Mouse (Mus musculus) embryonic facial prominence, embryonic 15.5 days (tissue): ENCODE results near the gene Olfr803. TPM values are rescaled to one million over a fixed set of nuclear protein-coding genes. Genes with fewer than 3 reads are reported as not detected.

Experiments used
- ATAC-seq: fragments of 200-750 bp; cut with Nextera tagmentation; 2 replicates; pipeline ENCODE4 v1.8.0; 2017; ENCODE audit warnings: low read depth, moderate TSS enrichment; ENCODE audit not compliant: insufficient number of reproducible peaks, low FRiP score, low TSS enrichment
- H3K27ac ChIP-seq: fragments of 300-500 bp; sonication (generic); replicated peaks from 2 replicates; pipeline ENCODE4 v1.5.1; 2015; ENCODE audit warnings: mild to moderate bottlenecking, inconsistent platforms
- H3K27me3 ChIP-seq: fragments of 300-500 bp; sonication (generic); 2 replicates; pipeline ENCODE4 v1.6.1; 2015; ENCODE audit warnings: inconsistent platforms
- H3K36me3 ChIP-seq: fragments of 300-500 bp; sonication (generic); 2 replicates; pipeline ENCODE4 v1.6.1; 2015; ENCODE audit warnings: mild to moderate bottlenecking, inconsistent platforms
- H3K4me1 ChIP-seq: fragments of 300-500 bp; sonication (generic); 2 replicates; pipeline ENCODE4 v1.6.1; 2015; ENCODE audit warnings: inconsistent platforms
- H3K4me2 ChIP-seq: fragments of 300-500 bp; sonication (generic); replicated peaks from 2 replicates; pipeline ENCODE4 v1.6.1; 2015; ENCODE audit warnings: mild to moderate bottlenecking, inconsistent platforms
- H3K4me3 ChIP-seq: fragments of 300-500 bp; sonication (generic); replicated peaks from 2 replicates; pipeline ENCODE4 v1.5.1; 2015; ENCODE audit warnings: mild to moderate bottlenecking, inconsistent platforms
- H3K9ac ChIP-seq: fragments of 300-500 bp; sonication (generic); 2 replicates; pipeline ENCODE4 v1.6.1; 2015; ENCODE audit warnings: inconsistent platforms
- H3K9me3 ChIP-seq: fragments of 300-500 bp; sonication (generic); replicated peaks from 2 replicates; pipeline ENCODE4 v1.6.1; 2016; ENCODE audit warnings: inconsistent platforms
- WGBS: fragments of 180-500 bp; shearing (Covaris S2); methylation state at CpG from one replicate; pipeline ENCODE4 v1.1.7; 2015; 5-methylcytosine and 5-hydroxymethylcytosine counted together
- microRNA-seq: library from miRNA; unstranded; fragments of <30 nt; microRNA quantifications from one replicate; pipeline ENCODE4, GENCODE M21; 2016; ENCODE audit warnings: borderline number of aligned reads
- polyA plus RNA-seq: library from polyadenylated mRNA; unstranded; fragments of >200 nt; fragmentation: Nextera tagmentation; extraction: Ambion mirVana; gene quantifications from 2 replicates; pipeline ENCODE4 v1.2.1, GENCODE M21; 2015

Gene Olfr803
- not detected in 2 replicates for polyA plus RNA-seq

DNA sequence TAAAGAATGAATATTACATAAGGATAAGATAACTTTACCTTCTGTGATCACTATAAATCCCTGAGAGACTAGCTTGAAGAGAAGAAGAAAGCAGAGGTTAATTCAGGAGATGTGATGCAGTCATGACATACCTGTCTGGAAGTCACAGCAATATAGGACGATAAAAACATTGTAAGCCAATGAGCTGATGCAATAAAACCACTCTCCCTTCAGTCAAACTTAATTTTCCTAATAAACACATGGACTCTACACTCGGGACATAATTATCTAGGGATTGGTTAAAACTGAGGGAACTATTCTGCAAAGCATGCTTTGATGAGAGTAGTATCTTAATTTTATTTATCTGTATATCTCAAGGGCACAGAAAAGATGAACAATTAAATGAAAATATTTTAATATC, at the start of gene Olfr803:
Gene Olfr803, minus strand, starts transcription at position 101 of the 400 bp plus-strand sequence.
- Histone ChIP-seq H3K4me3 (no peak within 1 kb of the TSS), H3K9ac (no peak within 1 kb of the TSS), H3K4me2 (no peak within 1 kb of the TSS), H3K9me3 (no peaks in the 10 kb centered on the region), H3K4me1 (no peaks in the 10 kb centered on the region), H3K36me3 (no peaks in the 10 kb centered on the region), H3K27me3 (no peaks in the 10 kb centered on the region), H3K27ac (no peak within 1 kb of the TSS)
- ATAC-seq, result no peak
- WGBS, result 74% methylated on average over 2 of the region's 2 CpGs

- Histone ChIP-seq H3K36me3 (no peaks in the 10 kb centered on the region), H3K4me1 (no peaks in the 10 kb centered on the region), H3K27ac (no peak within 1 kb of the TSS), H3K9ac (no peak within 1 kb of the TSS), H3K4me3 (no peak within 1 kb of the TSS), H3K9me3 (no peaks in the 10 kb centered on the region), H3K4me2 (no peak within 1 kb of the TSS), H3K27me3 (no peaks in the 10 kb centered on the region)
- no peak for ATAC-seq
These were observed 47.7 kb upstream of the Olfr803 start, which contains the start of gene Olfr806 for GRCm38 (mm10) chr10:129741821-129742220. Olfr806 (minus strand) TSS chr10:129741921.

- Histone ChIP-seq H3K4me3 (no peak within 1 kb of the TSS), H3K36me3 (no peaks in the 10 kb centered on the region), H3K27me3 (no peaks in the 10 kb centered on the region), H3K9me3 (no peaks in the 10 kb centered on the region), H3K4me2 (no peak within 1 kb of the TSS), H3K9ac (no peak within 1 kb of the TSS), H3K27ac (no peak within 1 kb of the TSS), H3K4me1 (no peaks in the 10 kb centered on the region)
- ATAC-seq, result no peak
- WGBS, result 97% methylated on average over 2 of the region's 2 CpGs
These were observed 35.2 kb upstream of the Olfr803 start, which contains the start of gene Olfr805 for GRCm38 (mm10) chr10:129729275-129729674. Olfr805 (minus strand) TSS chr10:129729375.

- no peaks in the 10 kb centered on the region for H3K4me1 ChIP-seq
- no peak within 1 kb of the TSS for H3K4me2 ChIP-seq
These were observed 8.8 kb upstream of the Olfr803 start, which contains the start of gene Olfr804 for GRCm38 (mm10) chr10:129702910-129703309. Olfr804 (plus strand) TSS chr10:129703210.

DNA sequence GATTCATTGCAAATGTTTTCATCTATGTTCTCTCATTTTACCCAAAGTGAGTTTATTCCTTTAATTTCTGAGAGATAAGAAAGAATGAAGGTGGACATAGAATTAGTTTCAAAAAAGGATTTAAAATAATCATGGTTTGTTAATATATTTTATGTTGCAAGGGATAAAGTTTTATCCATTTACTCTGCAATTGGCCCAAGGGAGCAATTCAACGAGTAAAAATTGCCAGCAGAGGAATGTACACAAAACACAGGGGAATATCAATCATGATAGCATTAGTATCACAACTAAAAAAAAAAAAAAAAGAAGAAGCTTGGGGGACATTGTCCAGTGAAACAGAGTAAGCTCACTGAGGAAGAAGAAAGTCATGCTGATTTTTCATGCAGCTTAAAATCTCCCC, 6.0 kb downstream of the Olfr803 start, which contains the start of gene Olfr802:
Gene Olfr802, minus strand, starts transcription at position 101 of the 400 bp plus-strand sequence.
- Histone ChIP-seq H3K9ac (no peak within 1 kb of the TSS), H3K36me3 (no peaks in the 10 kb centered on the region), H3K4me2 (no peak within 1 kb of the TSS), H3K4me1 (no peaks in the 10 kb centered on the region), H3K27me3 (no peaks in the 10 kb centered on the region), H3K4me3 (no peak within 1 kb of the TSS), H3K9me3 (no peaks in the 10 kb centered on the region), H3K27ac (no peak within 1 kb of the TSS)
- WGBS, result 49% methylated on average over 1 of the region's 1 CpGs
- ATAC-seq, result no peak

More at GRCm38 (mm10) chr10:129702910-129703309, 8.8 kb upstream of the Olfr803 start, which contains the start of gene Olfr804:
- Histone ChIP-seq H3K4me3 (no peak within 1 kb of the TSS), H3K9ac (no peak within 1 kb of the TSS), H3K27ac (no peak within 1 kb of the TSS), H3K9me3 (no peaks in the 10 kb centered on the region), H3K27me3 (no peaks in the 10 kb centered on the region), H3K36me3 (no peaks in the 10 kb centered on the region)
- no peak for ATAC-seq

DNA sequence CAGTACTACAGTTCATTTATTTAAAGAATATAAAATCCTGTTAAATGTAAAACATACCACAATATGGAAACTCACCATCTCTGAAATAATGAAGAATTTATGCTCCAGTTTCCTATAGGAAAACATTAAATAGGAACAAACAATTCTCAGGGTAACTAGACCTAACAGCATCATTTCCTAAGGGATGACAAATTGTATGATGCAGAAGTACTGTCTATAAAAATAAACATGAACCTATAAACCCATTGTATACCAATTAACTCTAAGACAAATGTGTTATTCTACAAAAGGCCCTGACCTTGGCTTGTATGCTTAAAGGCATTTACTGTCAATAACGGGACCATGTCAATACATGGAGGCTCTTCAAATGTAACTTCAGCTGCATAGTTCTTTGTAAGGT, 20.3 kb downstream of the Olfr803 start, which contains the start of gene Olfr801:
Gene Olfr801, minus strand, starts transcription at position 101 of the 400 bp plus-strand sequence.
- Histone ChIP-seq H3K27me3 (no peaks in the 10 kb centered on the region), H3K4me1 (no peaks in the 10 kb centered on the region), H3K4me2 (no peak within 1 kb of the TSS), H3K9me3 (no peaks in the 10 kb centered on the region), H3K36me3 (no peaks in the 10 kb centered on the region), H3K4me3 (no peak within 1 kb of the TSS), H3K27ac (no peak within 1 kb of the TSS), H3K9ac (no peak within 1 kb of the TSS)
- no peak for ATAC-seq
- WGBS, result 65% methylated on average over 1 of the region's 1 CpGs

GRCm38 (mm10) chr10:129657394-129657793, 36.7 kb downstream of the Olfr803 start, which contains the start of gene Olfr800:
Olfr800 (plus strand) TSS chr10:129657694.
- Histone ChIP-seq H3K4me1 (no peaks in the 10 kb centered on the region), H3K27me3 (no peaks in the 10 kb centered on the region), H3K9ac (no peak within 1 kb of the TSS), H3K9me3 (no peaks in the 10 kb centered on the region), H3K4me2 (no peak within 1 kb of the TSS), H3K4me3 (no peak within 1 kb of the TSS), H3K36me3 (no peaks in the 10 kb centered on the region), H3K27ac (no peak within 1 kb of the TSS)
- no peak for ATAC-seq

DNA sequence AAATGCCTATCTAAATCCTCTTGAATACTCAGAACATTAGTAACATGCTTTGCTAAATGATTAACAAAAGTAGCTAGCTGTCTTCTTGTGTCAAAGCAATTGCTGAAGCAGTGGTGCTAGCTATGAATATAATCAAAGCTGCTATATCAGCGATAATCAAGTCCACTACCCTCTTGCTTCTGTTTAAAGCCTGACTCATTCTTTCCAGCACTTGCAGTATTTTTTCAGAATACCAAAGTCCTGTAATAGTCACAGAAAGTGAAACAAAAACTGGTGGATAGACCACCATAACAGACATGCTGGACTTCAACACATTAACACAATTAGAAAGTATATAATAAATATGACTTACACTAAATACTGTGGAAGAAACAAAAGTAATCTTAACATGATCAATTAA, 42.3 kb downstream of the Olfr803 start:
- no peaks in the 10 kb centered on the region for H3K4me1 ChIP-seq
- H3K36me3 ChIP-seq, result no peaks in the 10 kb centered on the region
- H3K27me3 ChIP-seq, result no peaks in the 10 kb centered on the region
- no peak overlapping the region for H3K27ac ChIP-seq
- H3K4me3 ChIP-seq, result no peak overlapping the region
- no peaks in the 10 kb centered on the region for H3K9me3 ChIP-seq
- no peak for ATAC-seq
- no peak overlapping the region for H3K9ac ChIP-seq
- WGBS, result 82% methylated on average over 1 of the region's 1 CpGs
- no peak overlapping the region for H3K4me2 ChIP-seq

Small RNAs within 50 kb of the gene (microRNA-seq; reads per million reads assigned to microRNA genes)
- gene Gm24485, result not detected

Other genes with a start within 250 kb of the Olfr803 start
- not detected in 2 replicates for gene Olfr787, start 232.4 kb downstream of the Olfr803 start, polyA plus RNA-seq
- not detected in 2 replicates for gene Olfr788, start 223.3 kb downstream of the Olfr803 start, polyA plus RNA-seq
- 0.05 TPM in 1 of 2 replicates, not detected in the other for gene Olfr789, start 209.5 kb downstream of the Olfr803 start, polyA plus RNA-seq
- gene Olfr790, start 195.8 kb downstream of the Olfr803 start, polyA plus RNA-seq, result not detected in 2 replicates
- gene Olfr791, start 172.5 kb downstream of the Olfr803 start, polyA plus RNA-seq, result 0.07 and 0.21 TPM in 2 replicates
- gene Olfr792, start 155.1 kb downstream of the Olfr803 start, polyA plus RNA-seq, result 0.24 TPM in 1 of 2 replicates, not detected in the other
- gene Olfr794, start 126.6 kb downstream of the Olfr803 start, polyA plus RNA-seq, result not detected in 2 replicates
- not detected in 2 replicates for gene Olfr796, start 81.7 kb downstream of the Olfr803 start, polyA plus RNA-seq
- 0.04 and 0.12 TPM in 2 replicates for gene Olfr798, start 66.4 kb downstream of the Olfr803 start, polyA plus RNA-seq
- not detected in 2 replicates for gene Olfr799, start 56.8 kb downstream of the Olfr803 start, polyA plus RNA-seq
- gene Olfr800, start 36.6 kb downstream of the Olfr803 start, polyA plus RNA-seq, result not detected in 2 replicates
- gene Olfr801, start 20.4 kb downstream of the Olfr803 start, polyA plus RNA-seq, result not detected in 2 replicates
- gene Olfr802, start 6.1 kb downstream of the Olfr803 start, polyA plus RNA-seq, result 0.03 and 0.07 TPM in 2 replicates
- not detected in 2 replicates for gene Olfr804, start 8.9 kb upstream of the Olfr803 start, polyA plus RNA-seq
- 0.05 TPM in 1 of 2 replicates, not detected in the other for gene Olfr805, start 35.1 kb upstream of the Olfr803 start, polyA plus RNA-seq
- gene Olfr806, start 47.6 kb upstream of the Olfr803 start, polyA plus RNA-seq, result not detected in 2 replicates
- 0.17 TPM in 1 of 2 replicates, not detected in the other for gene Olfr807, start 63.5 kb upstream of the Olfr803 start, polyA plus RNA-seq
- not detected in 2 replicates for gene Olfr808, start 71.2 kb upstream of the Olfr803 start, polyA plus RNA-seq
- gene Olfr809, start 80.4 kb upstream of the Olfr803 start, polyA plus RNA-seq, result 0.17 TPM in 1 of 2 replicates, not detected in the other
- gene Olfr810, start 100.6 kb upstream of the Olfr803 start, polyA plus RNA-seq, result 0.26 and 0.44 TPM in 2 replicates
- not detected in 2 replicates for gene Olfr811, start 110.1 kb upstream of the Olfr803 start, polyA plus RNA-seq
- gene Olfr812, start 151.8 kb upstream of the Olfr803 start, polyA plus RNA-seq, result 0.13 and 0.41 TPM in 2 replicates
- gene Olfr813, start 161.1 kb upstream of the Olfr803 start, polyA plus RNA-seq, result 0.20 and 0.33 TPM in 2 replicates
- not detected in 2 replicates for gene Olfr814, start 185.6 kb upstream of the Olfr803 start, polyA plus RNA-seq
- gene Olfr815, start 211.6 kb upstream of the Olfr803 start, polyA plus RNA-seq, result 0.17 TPM in 1 of 2 replicates, not detected in the other
- gene Olfr816, start 221.3 kb upstream of the Olfr803 start, polyA plus RNA-seq, result not detected in 2 replicates